Mouse (Mus musculus): ENCODE results near the gene Nfkbia. TPM values are rescaled to one million over a fixed set of nuclear protein-coding genes. Genes with fewer than 3 reads are reported as not detected.
A peak's percentile ranks its signal among the peaks of the same experiment; 100 is the strongest.

Gene Nfkbia
- polyA plus RNA-seq, 1 experiment from 2014 or later, result 37.1 TPM

DNA sequence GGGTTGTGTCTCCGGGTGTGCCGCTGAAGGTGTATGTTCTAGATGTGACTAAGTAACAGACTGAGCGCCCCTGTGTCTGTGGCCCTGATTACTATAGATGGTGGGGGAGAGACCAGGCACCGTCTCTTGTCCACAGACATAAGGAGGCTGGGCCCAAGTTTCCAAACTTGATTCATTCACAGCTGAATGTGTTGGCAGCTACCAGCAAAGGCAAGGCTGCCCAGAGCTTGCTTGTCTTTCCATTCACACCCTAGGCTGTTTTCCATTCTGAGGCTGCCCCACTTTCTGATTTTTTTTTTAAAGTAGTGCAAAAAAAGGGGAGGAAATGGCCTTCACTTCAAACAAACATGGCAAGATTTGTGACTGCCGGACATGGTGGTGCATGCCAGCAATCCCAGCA lies 35.6 kb downstream of the Nfkbia start:
- Histone ChIP-seq H3K36me3 (no peaks in the 10 kb centered on the region), H3K9me3 (no peaks in the 10 kb centered on the region), H3K27ac (no peak overlapping the region), H3K27me3 (ENCODE audit: insufficient read depth, poor library complexity, severe bottlenecking) (no peaks in the 10 kb centered on the region), H3K4me3 (no peak overlapping the region), H3K4me1 (replicated peaks) (peaks cover 17% of the 10 kb centered on the region; the same call in 1 of the 2 replicates)
- DNase-seq (ENCODE audit: low spot score), result no peak
- 92% methylated on average over 5 of the region's 5 CpGs for WGBS

DNA sequence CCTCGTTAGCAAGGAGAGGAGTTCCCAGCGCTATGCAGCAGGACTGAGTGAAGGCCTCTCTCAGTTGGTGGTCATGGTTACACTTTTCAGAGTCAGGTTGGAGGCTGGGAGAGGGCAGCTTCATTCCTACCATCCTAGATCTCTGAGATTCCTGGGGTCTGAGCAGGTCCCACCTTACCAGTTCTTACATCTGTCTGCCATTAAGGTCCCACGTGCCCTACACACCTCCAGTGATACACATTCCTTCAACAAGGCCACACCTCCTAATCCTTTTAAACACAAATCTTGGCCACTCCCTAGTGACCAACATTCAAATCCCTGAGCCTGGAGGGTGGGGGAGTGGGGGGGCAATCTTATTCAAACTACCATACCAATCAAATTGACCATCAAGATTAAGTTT lies 36.3 kb downstream of the Nfkbia start:
- Histone ChIP-seq H3K27ac (no peak overlapping the region), H3K9me3 (no peaks in the 10 kb centered on the region), H3K4me1 (replicated peaks) (peaks cover 17% of the 10 kb centered on the region; the same call in 1 of the 2 replicates), H3K36me3 (no peaks in the 10 kb centered on the region), H3K4me3 (no peak overlapping the region), H3K27me3 (ENCODE audit: insufficient read depth, poor library complexity, severe bottlenecking) (no peaks in the 10 kb centered on the region)
- DNase-seq (ENCODE audit: low spot score), result no peak
- WGBS, result 59% methylated on average over 3 of the region's 3 CpGs

DNA sequence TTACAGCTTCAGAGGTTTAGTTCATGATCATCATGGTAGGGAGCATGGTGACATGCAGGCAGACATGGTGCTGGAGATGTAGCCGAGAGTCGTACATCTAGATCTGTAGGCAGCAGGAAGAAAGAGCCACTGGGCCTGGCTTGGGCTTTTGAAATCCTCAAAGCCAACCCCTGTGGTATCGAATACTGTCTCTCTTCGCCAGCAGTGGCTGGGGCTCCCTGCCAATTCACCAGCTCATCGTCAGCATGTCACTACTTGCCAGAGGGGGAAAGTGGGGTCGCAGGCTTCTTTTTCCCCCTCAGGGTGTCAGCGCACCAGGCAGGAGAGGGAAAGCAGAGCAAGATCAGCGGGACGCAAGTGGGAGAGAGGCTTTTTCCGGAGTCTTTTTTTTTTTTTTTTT lies 37.2 kb downstream of the Nfkbia start:
- H3K4me1 ChIP-seq (replicated peaks), result peaks cover 23% of the 10 kb centered on the region
- no peak overlapping the region for H3K4me3 ChIP-seq
- DNase-seq (ENCODE audit: low spot score), result no peak
- no peaks in the 10 kb centered on the region for H3K27me3 ChIP-seq (ENCODE audit: insufficient read depth, poor library complexity, severe bottlenecking)
- 88% methylated on average over 10 of the region's 10 CpGs for WGBS
- no peaks in the 10 kb centered on the region for H3K36me3 ChIP-seq
- no peak overlapping the region for H3K27ac ChIP-seq
- H3K9me3 ChIP-seq, result no peaks in the 10 kb centered on the region

DNA sequence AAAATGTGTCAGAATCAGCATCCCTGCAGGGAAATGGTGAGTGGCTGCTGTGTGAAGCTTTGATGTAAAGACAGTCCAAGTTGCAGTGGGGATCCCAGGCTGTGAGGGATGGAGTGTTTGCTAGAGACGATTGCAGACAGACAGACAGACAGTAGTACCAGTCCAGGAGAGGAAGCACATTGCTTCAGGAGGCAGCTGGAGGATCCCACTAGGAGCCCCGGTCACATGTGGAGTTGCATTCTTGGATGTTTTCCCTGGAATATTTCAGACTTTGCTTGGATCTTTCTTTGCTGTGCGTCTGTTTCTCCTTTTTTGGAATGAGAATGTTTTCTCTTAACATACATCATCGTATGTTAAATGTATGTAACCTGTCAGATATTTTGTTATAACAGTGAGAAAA lies 38.5 kb downstream of the Nfkbia start:
- Histone ChIP-seq H3K4me3 (no peak overlapping the region), H3K27me3 (ENCODE audit: insufficient read depth, poor library complexity, severe bottlenecking) (no peaks in the 10 kb centered on the region), H3K27ac (no peak overlapping the region), H3K9me3 (no peaks in the 10 kb centered on the region), H3K4me1 (replicated peaks) (peaks cover 27% of the 10 kb centered on the region), H3K36me3 (no peaks in the 10 kb centered on the region)
- DNase-seq (ENCODE audit: low spot score), result no peak
- 66% methylated on average over 4 of the region's 4 CpGs for WGBS

DNA sequence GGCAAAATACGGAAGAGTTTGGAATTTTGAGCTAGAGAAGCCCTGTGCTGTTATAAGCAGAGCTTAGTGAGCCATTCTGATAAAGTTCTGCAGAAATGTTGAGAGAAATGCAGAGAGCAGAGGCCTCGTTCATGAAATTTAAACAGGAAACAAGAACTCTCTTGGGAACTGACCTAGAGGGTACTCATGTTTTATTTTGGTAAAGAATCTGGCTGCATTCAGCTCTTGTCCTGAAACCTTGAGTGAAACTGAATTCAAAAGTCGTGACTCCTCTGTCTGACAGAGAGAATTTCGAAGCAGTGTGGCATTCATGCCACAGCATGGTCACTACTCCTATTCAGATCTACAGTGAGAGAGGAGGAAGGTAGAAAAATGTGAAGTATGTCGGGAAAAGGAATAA lies 39.6 kb downstream of the Nfkbia start:
- Histone ChIP-seq H3K4me1 (replicated peaks) (peaks cover 34% of the 10 kb centered on the region), H3K9me3 (no peaks in the 10 kb centered on the region), H3K27ac (no peak overlapping the region), H3K4me3 (no peak overlapping the region), H3K36me3 (no peaks in the 10 kb centered on the region), H3K27me3 (ENCODE audit: insufficient read depth, poor library complexity, severe bottlenecking) (no peaks in the 10 kb centered on the region)
- WGBS, result 58% methylated on average over 5 of the region's 5 CpGs
- DNase-seq (ENCODE audit: low spot score), result no peak

DNA sequence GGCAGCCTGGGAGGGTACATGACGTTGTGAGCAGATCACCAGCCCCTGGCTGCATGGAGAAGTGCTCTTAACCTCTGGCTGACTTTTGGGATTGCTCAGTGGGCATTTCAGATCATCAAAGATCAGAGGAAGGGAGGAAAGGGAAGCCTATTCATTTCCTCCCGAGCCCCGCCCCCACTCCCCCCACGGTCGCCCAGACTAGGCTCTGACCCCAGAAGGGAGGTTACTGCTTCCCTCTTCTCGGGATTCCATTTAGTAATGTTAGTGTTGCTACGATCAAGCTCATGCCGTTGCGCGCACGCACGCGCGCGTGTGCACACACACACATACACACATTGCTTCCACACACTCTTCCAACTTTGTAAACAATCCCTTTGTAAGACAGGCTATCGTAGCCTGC lies 42.0 kb downstream of the Nfkbia start:
- peak overlapping the region; percentile 25; the same call in 1 of the 2 replicates for H3K27ac ChIP-seq
- peaks cover 48% of the 10 kb centered on the region for H3K4me1 ChIP-seq (replicated peaks)
- no peak overlapping the region for H3K4me3 ChIP-seq
- WGBS, result 63% methylated on average over 16 of the region's 16 CpGs
- no peak for DNase-seq (ENCODE audit: low spot score)
- H3K36me3 ChIP-seq, result no peaks in the 10 kb centered on the region
- no peaks in the 10 kb centered on the region for H3K9me3 ChIP-seq
- H3K27me3 ChIP-seq (ENCODE audit: insufficient read depth, poor library complexity, severe bottlenecking), result no peaks in the 10 kb centered on the region

DNA sequence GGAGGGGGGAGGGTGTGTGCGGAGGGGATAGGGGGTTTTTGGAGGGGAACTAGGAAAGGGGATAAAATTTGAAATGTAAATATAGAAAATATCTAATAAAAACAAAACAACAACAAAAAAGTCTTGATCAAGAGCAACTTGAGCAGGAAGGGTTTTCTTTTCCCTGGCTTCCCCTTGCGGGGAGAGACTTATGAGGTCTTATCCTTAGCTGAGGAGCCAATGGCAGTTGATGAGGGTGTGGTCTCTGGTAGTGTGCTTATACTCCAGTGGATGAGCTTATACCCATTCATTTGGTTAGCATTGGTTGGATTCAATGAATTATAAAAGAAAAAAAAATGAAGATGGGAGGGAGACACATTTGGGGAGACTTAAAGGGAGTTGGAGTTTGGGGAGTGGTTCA lies 43.4 kb downstream of the Nfkbia start:
- Histone ChIP-seq H3K36me3 (no peaks in the 10 kb centered on the region), H3K27me3 (ENCODE audit: insufficient read depth, poor library complexity, severe bottlenecking) (no peaks in the 10 kb centered on the region), H3K4me1 (replicated peaks) (peaks cover 49% of the 10 kb centered on the region), H3K9me3 (no peaks in the 10 kb centered on the region), H3K4me3 (no peak overlapping the region), H3K27ac (no peak overlapping the region)
- WGBS, result 94% methylated on average over 2 of the region's 2 CpGs
- DNase-seq (ENCODE audit: low spot score), result no peak

DNA sequence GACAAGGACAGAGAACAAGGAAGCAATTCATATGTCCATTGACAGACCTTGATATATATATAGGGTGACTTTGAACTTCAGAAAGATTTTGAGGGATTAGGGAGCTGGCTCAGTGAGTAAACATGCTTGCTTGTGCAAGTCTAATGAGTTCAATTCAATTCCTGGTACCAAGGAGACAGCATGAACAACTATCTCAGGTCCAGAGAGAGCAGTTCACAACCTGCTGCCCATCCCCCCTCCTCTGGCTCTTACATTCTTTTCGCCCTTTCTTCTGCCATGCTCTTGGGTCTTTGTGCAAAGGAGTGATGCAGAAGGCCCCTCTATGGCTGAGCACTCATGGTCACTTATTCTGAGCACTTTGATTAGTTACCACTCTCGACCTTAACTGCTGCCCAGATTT lies 44.0 kb downstream of the Nfkbia start:
- DNase-seq (ENCODE audit: low spot score), result no peak
- H3K27me3 ChIP-seq (ENCODE audit: insufficient read depth, poor library complexity, severe bottlenecking), result no peaks in the 10 kb centered on the region
- H3K36me3 ChIP-seq, result no peaks in the 10 kb centered on the region
- H3K4me3 ChIP-seq, result no peak overlapping the region
- WGBS, result 78% methylated on average over 2 of the region's 2 CpGs
- H3K9me3 ChIP-seq, result no peaks in the 10 kb centered on the region
- peaks cover 52% of the 10 kb centered on the region for H3K4me1 ChIP-seq (replicated peaks)
- no peak overlapping the region for H3K27ac ChIP-seq

DNA sequence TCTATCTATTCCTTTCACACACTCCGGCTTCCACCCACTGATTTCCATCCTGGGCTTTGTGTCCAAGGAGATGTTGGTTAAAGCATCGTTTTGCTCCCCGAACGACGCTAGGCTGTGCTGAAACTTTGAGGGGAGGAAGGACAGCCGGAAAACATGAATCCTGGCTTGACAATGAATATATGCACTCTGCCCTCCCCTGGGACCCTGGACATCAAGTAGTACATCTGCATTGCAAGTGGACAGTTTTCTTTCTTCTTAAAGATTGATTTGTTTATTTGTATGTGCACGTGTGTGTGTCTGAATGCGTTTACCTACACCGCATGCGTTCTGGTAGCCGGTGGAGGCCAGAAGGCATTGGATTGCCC lies 45.1 kb downstream of the Nfkbia start:
- Histone ChIP-seq H3K9me3 (no peaks in the 10 kb centered on the region), H3K36me3 (no peaks in the 10 kb centered on the region), H3K4me1 (replicated peaks) (peaks cover 51% of the 10 kb centered on the region), H3K27ac (peak overlapping the region; percentile 83), H3K27me3 (ENCODE audit: insufficient read depth, poor library complexity, severe bottlenecking) (no peaks in the 10 kb centered on the region), H3K4me3 (no peak overlapping the region)
- WGBS, result 75% methylated on average over 11 of the region's 11 CpGs
- no peak for DNase-seq (ENCODE audit: low spot score)

DNA sequence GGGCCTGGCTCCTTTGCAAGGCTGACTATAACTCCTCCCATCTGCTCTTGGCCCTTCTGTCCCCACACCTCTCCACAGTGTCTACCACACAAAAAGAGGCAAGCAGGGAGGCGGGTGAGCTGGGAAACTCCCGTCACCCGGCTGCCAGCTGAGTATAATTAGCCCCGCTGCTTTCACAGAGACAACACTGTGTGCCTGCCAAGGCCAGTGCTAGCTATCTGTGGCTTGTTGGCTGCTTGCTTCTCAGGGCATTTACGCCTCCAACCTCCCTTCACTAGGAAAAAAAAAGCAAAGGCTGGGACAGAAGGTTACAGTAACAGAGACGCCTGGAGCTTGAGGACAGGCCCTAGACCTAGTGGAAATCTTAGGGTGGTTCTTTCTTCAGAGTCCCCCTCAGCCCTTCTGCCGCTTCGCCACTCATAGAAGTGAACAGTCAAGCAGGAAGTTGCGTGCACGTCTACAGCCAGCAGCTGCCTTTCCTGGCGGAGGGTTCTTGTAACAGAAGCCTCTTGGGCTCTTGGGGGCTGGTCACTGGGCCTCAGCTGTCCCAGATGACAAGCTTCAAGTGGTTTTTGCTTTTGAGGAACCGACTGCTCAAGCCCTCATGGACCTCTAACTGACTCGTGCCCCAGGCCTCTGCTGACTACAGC lies 45.6 kb downstream of the Nfkbia start:
- WGBS, result 33% methylated on average over 13 of the region's 13 CpGs
- DNase-seq (ENCODE audit: low spot score), result peak; percentile 64
- Histone ChIP-seq H3K4me3 (no peak overlapping the region), H3K27ac (peak overlapping the region; percentile 83), H3K4me1 (replicated peaks) (peaks cover 50% of the 10 kb centered on the region), H3K9me3 (no peaks in the 10 kb centered on the region), H3K27me3 (ENCODE audit: insufficient read depth, poor library complexity, severe bottlenecking) (no peaks in the 10 kb centered on the region), H3K36me3 (no peaks in the 10 kb centered on the region)

DNA sequence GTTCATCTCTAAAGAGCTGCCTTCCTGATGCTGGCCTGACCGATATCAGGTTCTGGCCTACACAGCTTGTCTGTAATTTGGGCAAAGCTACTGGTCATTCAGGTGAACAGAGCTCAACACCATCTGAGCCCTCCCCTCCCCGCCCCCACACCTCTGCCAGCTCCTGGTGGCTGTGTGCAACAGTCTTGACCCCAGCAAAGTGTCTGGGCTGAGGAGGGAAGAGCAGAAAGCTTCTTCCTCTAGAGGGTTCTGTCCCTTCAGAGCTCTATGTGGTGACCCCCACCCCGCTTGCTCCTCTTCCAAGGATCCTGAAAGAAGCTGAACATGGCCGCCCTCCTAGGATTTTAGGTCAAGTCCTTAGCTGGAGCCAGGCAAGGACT lies 46.1 kb downstream of the Nfkbia start:
- 78% methylated on average over 4 of the region's 4 CpGs for WGBS

DNA sequence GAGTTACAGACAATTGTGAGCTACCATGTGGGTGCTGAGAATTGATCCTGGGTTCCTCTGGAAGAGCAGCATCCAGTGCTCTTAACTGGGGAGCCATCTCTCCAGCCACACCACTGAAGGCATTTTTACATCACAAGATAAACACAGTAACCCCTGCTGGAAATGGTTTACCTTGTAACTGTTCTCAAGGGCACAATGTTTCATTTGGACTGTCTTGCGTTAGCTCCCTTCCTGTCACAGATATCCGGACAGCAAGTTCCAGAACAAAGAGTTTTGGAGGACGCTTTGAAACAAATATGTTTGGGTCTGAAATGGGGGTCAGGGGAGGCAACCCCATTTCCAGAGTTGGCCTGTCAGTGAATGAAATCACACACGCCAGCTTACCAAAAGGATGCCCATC lies 46.9 kb downstream of the Nfkbia start:
- no peak overlapping the region for H3K4me3 ChIP-seq
- H3K4me1 ChIP-seq (replicated peaks), result peaks cover 48% of the 10 kb centered on the region
- no peaks in the 10 kb centered on the region for H3K27me3 ChIP-seq (ENCODE audit: insufficient read depth, poor library complexity, severe bottlenecking)
- 90% methylated on average over 4 of the region's 4 CpGs for WGBS
- DNase-seq (ENCODE audit: low spot score), result no peak
- H3K27ac ChIP-seq, result no peak overlapping the region
- no peaks in the 10 kb centered on the region for H3K9me3 ChIP-seq
- H3K36me3 ChIP-seq, result no peaks in the 10 kb centered on the region

More for the DNA sequence above, 46.1 kb downstream of the Nfkbia start:
- Histone ChIP-seq H3K27me3 (ENCODE audit: insufficient read depth, poor library complexity, severe bottlenecking) (no peaks in the 10 kb centered on the region), H3K27ac (peak overlapping the region; percentile 83), H3K4me1 (replicated peaks) (peaks cover 50% of the 10 kb centered on the region), H3K36me3 (no peaks in the 10 kb centered on the region), H3K9me3 (no peaks in the 10 kb centered on the region), H3K4me3 (no peak overlapping the region)
- DNase-seq (ENCODE audit: low spot score), result no peak

DNA sequence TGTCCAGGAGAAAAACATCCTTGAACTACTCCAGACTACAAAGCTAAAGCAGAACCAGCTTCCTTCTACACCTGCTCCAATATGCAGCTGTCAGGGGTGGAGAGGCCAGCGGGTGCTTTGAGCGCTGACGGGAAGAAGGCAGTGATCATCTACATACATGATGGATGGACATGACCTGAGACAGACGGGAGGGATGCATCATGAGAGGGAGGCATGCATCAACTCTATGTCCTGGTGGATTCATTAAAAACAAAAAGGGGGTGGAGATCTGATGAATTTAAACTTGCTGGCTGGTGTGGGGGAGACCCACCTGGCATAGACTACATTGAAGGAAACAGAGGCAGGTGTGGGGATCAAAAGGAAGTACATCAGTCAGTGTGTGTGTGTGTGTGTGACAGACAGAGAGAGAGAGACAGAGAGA lies 48.4 kb downstream of the Nfkbia start:
- H3K4me3 ChIP-seq, result no peak overlapping the region
- H3K4me1 ChIP-seq (replicated peaks), result peaks cover 55% of the 10 kb centered on the region
- no peaks in the 10 kb centered on the region for H3K36me3 ChIP-seq
- 86% methylated on average over 4 of the region's 4 CpGs for WGBS
- no peak overlapping the region for H3K27ac ChIP-seq
- H3K9me3 ChIP-seq, result no peaks in the 10 kb centered on the region
- no peaks in the 10 kb centered on the region for H3K27me3 ChIP-seq (ENCODE audit: insufficient read depth, poor library complexity, severe bottlenecking)
- no peak for DNase-seq (ENCODE audit: low spot score)

Measured in hindbrain, embryonic 10.5 days (tissue).